Mouse (Mus musculus) cerebellum, adult 2 months (tissue): ENCODE data around the gene Stk38l.

Source experiments
- CTCF ChIP-seq: fragments of 200-500 bp; IDR thresholded peaks from 2 replicates; pipeline ENCODE4 v1.5.1; 2011; ENCODE audit warnings: low read depth, mild to moderate bottlenecking, control low read depth, low read length, moderate library complexity, borderline replicate concordance; ENCODE audit not compliant: insufficient read depth
- POLR2A ChIP-seq: fragments of 200-500 bp; IDR thresholded peaks from 2 replicates; pipeline ENCODE4 v1.6.1; 2011; ENCODE audit warnings: low read length, control low read depth, borderline replicate concordance; ENCODE audit not compliant: insufficient read depth

DNA sequence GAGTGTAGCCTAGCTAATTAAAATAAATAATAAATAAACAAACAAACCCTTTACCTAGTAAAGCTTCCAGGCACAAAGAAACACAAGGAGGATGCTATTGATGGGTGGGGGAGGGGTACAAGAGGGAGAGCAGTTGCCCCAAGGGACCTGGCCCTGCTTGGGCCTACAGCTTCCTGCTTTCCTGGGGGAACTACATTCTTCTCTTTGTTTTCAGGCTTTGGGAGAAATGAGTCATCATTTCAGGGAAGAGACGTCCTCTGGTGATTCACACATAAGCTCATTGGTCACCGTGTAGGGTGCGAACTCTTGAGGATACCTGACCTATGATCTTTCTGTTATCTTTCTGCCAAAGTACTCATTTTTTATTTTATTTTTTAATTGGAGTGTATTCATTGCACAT, 68.7 kb downstream of the Stk38l start:
- TF ChIP-seq CTCF (no peak), POLR2A (no peak)
